ENCODE assay signal across 25 mouse cellular contexts in genomic region chr11:110652068-110652467, GRCm38 (mm10).
DNase-seq lines count a peak whose midpoint lies in the region; ATAC-seq lines count a peak whose summit lies in the region.
"Had no signal": no experiment of that assay in that cellular context is flagged by ENCODE, and none has a peak within 500 bp of the region (broad histone marks: within the 10 kb centered on the region; RNA-seq: fewer than 3 reads in every experiment).

No protein-coding gene starts in this region.

- no peaks in the 10 kb centered on the region; the same call in 1 of the 2 replicates for H3K4me1 ChIP-seq in forebrain, embryonic 11.5 days (replicated peaks; ENCODE audit: control insufficient read depth, insufficient read depth, low read length)
- H3K4me1 ChIP-seq in forebrain, embryonic 12.5 days = peaks cover 15% of the 10 kb centered on the region
- H3K4me1 ChIP-seq in midbrain, embryonic 10.5 days = peaks cover 29% of the 10 kb centered on the region
- H3K4me1 ChIP-seq in midbrain, embryonic 13.5 days (replicated peaks) = peaks cover 31% of the 10 kb centered on the region; the same call in 1 of the 2 replicates
- peaks cover 12% of the 10 kb centered on the region for H3K4me1 ChIP-seq in embryonic facial prominence, embryonic 12.5 days
- H3K4me1 ChIP-seq: liver, embryonic 12.5 days had no signal

- no peaks in the 10 kb centered on the region for H3K9me3 ChIP-seq in forebrain, embryonic 11.5 days (ENCODE audit: control insufficient read depth, low read length)
- no peaks in the 10 kb centered on the region for H3K9me3 ChIP-seq in forebrain, embryonic 12.5 days
- H3K9me3 ChIP-seq in midbrain, embryonic 10.5 days (replicated peaks) = no peaks in the 10 kb centered on the region
- no peaks in the 10 kb centered on the region for H3K9me3 ChIP-seq in midbrain, embryonic 13.5 days
- H3K9me3 ChIP-seq in embryonic facial prominence, embryonic 12.5 days = no peaks in the 10 kb centered on the region
- H3K9me3 ChIP-seq: heart, embryonic 13.5 days; hindbrain, embryonic 12.5 days; limb, embryonic 13.5 days; liver, embryonic 12.5 days had no signal

- 47% methylated on average over 3 of the region's 3 CpGs for WGBS in forebrain, embryonic 11.5 days
- WGBS in forebrain, embryonic 12.5 days = 33% methylated on average over 3 of the region's 3 CpGs
- WGBS in midbrain, embryonic 10.5 days = 41% methylated on average over 3 of the region's 3 CpGs
- WGBS in midbrain, embryonic 13.5 days = 27% methylated on average over 3 of the region's 3 CpGs
- 30% methylated on average over 3 of the region's 3 CpGs for WGBS in embryonic facial prominence, embryonic 12.5 days

- no peak overlapping the region for H3K4me3 ChIP-seq in forebrain, embryonic 11.5 days (ENCODE audit: low read depth, low read length)
- H3K4me3 ChIP-seq in forebrain, embryonic 12.5 days (replicated peaks) = no peak overlapping the region
- H3K4me3 ChIP-seq in midbrain, embryonic 10.5 days = no peak overlapping the region
- no peak overlapping the region for H3K4me3 ChIP-seq in midbrain, embryonic 13.5 days (replicated peaks)
- no peak overlapping the region for H3K4me3 ChIP-seq in embryonic facial prominence, embryonic 12.5 days
- H3K4me3 ChIP-seq: heart, embryonic 13.5 days; hindbrain, embryonic 12.5 days; limb, embryonic 13.5 days; liver, embryonic 12.5 days had no signal

- DNase-seq in forebrain, embryonic 11.5 days (ENCODE audit: low spot score) = no peak
- peak; percentile 21 for DNase-seq in midbrain, embryonic 10.5 days (ENCODE audit: low spot score)
- DNase-seq in cerebellum, postnatal 14 days = no peak
- no peak for DNase-seq in layer of hippocampus, adult 9-10 months (ENCODE audit: low spot score)
- DNase-seq: adrenal gland, postnatal 36 days; cerebellum, adult 11 months; cerebellum, postnatal 10 days; forebrain, postnatal 0 days; gastrocnemius, postnatal 14 days; heart, adult 18-20 months; heart, postnatal 14 days; layer of hippocampus, postnatal 36 days; lung, adult 2 months; thymus, adult 18-20 months; thymus, postnatal 4 days had no signal

- no peak overlapping the region for H3K9ac ChIP-seq in forebrain, embryonic 11.5 days (ENCODE audit: low read length)
- H3K9ac ChIP-seq in forebrain, embryonic 12.5 days = no peak overlapping the region
- H3K9ac ChIP-seq in midbrain, embryonic 13.5 days (replicated peaks) = no peak overlapping the region
- no peak overlapping the region for H3K9ac ChIP-seq in embryonic facial prominence, embryonic 12.5 days
- H3K9ac ChIP-seq: forebrain, postnatal 0 days; heart, embryonic 13.5 days; hindbrain, embryonic 12.5 days; limb, embryonic 13.5 days; liver, embryonic 12.5 days had no signal

- no peak overlapping the region for H3K4me2 ChIP-seq in forebrain, embryonic 11.5 days (ENCODE audit: low read depth, low read length, severe bottlenecking)
- H3K4me2 ChIP-seq in forebrain, embryonic 12.5 days = no peak overlapping the region
- no peak overlapping the region for H3K4me2 ChIP-seq in midbrain, embryonic 13.5 days (replicated peaks)
- no peak overlapping the region for H3K4me2 ChIP-seq in embryonic facial prominence, embryonic 12.5 days (replicated peaks)
- H3K4me2 ChIP-seq: heart, embryonic 13.5 days; hindbrain, embryonic 12.5 days; limb, embryonic 13.5 days; liver, embryonic 12.5 days had no signal

- no peak overlapping the region for H3K27ac ChIP-seq in forebrain, embryonic 11.5 days (ENCODE audit: low read depth, low read length)
- H3K27ac ChIP-seq in forebrain, embryonic 12.5 days = no peak overlapping the region
- H3K27ac ChIP-seq in midbrain, embryonic 10.5 days (replicated peaks) = peak overlapping the region; percentile 39; the same call in 1 of the 2 replicates
- no peak overlapping the region for H3K27ac ChIP-seq in midbrain, embryonic 13.5 days
- H3K27ac ChIP-seq in embryonic facial prominence, embryonic 12.5 days = no peak overlapping the region
- H3K27ac ChIP-seq: heart, embryonic 13.5 days; hindbrain, embryonic 12.5 days; limb, embryonic 13.5 days; liver, embryonic 12.5 days; macrophage had no signal

- no peaks in the 10 kb centered on the region for H3K27me3 ChIP-seq in forebrain, embryonic 11.5 days (ENCODE audit: control insufficient read depth, insufficient read depth, low read length)
- H3K27me3 ChIP-seq in forebrain, embryonic 12.5 days = no peaks in the 10 kb centered on the region
- no peaks in the 10 kb centered on the region for H3K27me3 ChIP-seq in midbrain, embryonic 10.5 days (ENCODE audit: low read depth, poor library complexity, severe bottlenecking)
- H3K27me3 ChIP-seq in midbrain, embryonic 13.5 days = no peaks in the 10 kb centered on the region
- H3K27me3 ChIP-seq in embryonic facial prominence, embryonic 12.5 days = no peaks in the 10 kb centered on the region
- H3K27me3 ChIP-seq: heart, embryonic 13.5 days; hindbrain, embryonic 12.5 days; limb, embryonic 13.5 days; liver, embryonic 12.5 days had no signal

- ATAC-seq in forebrain, embryonic 11.5 days (replicated peaks; ENCODE audit: low FRiP score) = 0 out of 2 replicates have a peak, but pooled peaks have one; percentile 18
- no peak for ATAC-seq in forebrain, embryonic 12.5 days (ENCODE audit: low FRiP score)
- ATAC-seq in midbrain, embryonic 13.5 days = no peak
- ATAC-seq in embryonic facial prominence, embryonic 12.5 days (ENCODE audit: insufficient number of reproducible peaks, insufficient read depth, low FRiP score, low TSS enrichment) = peak; percentile 35; the same call in 1 of the 2 replicates
- ATAC-seq: CD4-positive, CD25-positive, alpha-beta regulatory T cell, adult 4 months; forebrain, postnatal 0 days; intestine, postnatal 0 days; liver, embryonic 12.5 days had no signal

- no peaks in the 10 kb centered on the region for H3K36me3 ChIP-seq in forebrain, embryonic 11.5 days (ENCODE audit: control insufficient read depth, insufficient read depth, low read length)
- H3K36me3 ChIP-seq in forebrain, embryonic 12.5 days (replicated peaks) = no peaks in the 10 kb centered on the region
- no peaks in the 10 kb centered on the region for H3K36me3 ChIP-seq in midbrain, embryonic 10.5 days
- H3K36me3 ChIP-seq in midbrain, embryonic 13.5 days = no peaks in the 10 kb centered on the region
- H3K36me3 ChIP-seq in embryonic facial prominence, embryonic 12.5 days = no peaks in the 10 kb centered on the region
- H3K36me3 ChIP-seq: heart, embryonic 13.5 days; hindbrain, embryonic 12.5 days; limb, embryonic 13.5 days; liver, embryonic 12.5 days had no signal

Comparison
In these comparisons a context has a peak if more than half of its experiments do, and no peak if none do; other contexts are left out.
1. ATAC-seq: peak in forebrain, embryonic 11.5 days (single experiment) and embryonic facial prominence, embryonic 12.5 days (single experiment); none in forebrain, embryonic 12.5 days (single experiment) and midbrain, embryonic 13.5 days (single experiment).